Mouse (Mus musculus): Measurements from ENCODE around the gene Epha3. TPM values are rescaled to one million over a fixed set of nuclear protein-coding genes. Genes with fewer than 3 reads are reported as not detected.

The Epha3 gene
- polyA plus RNA-seq, 1 experiment from 2014 or later = 11.9 TPM

DNA sequence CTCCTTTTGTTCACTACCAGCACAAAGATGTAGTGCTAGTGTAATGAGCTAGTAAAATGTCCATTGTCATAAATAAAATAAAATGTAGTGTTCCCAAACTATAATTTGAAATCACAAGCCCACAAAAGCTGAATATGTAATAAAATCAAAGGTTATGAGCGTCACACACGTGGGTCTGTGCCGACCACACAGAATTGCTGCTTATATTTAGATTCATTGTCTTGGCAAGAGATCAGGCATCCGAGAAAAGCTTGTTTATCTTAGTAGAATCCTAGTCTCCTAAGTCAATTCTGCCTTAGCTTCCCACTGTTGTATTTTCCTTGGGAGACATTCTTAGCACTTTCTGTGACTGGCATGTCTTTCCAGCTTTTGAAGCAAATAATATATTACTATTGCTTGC lies 294.2 kb downstream of the Epha3 start:
- Histone ChIP-seq H3K4me3 (no peak overlapping the region), H3K9ac (no peak overlapping the region), H3K36me3 (no peaks in the 10 kb centered on the region), H3K27me3 (replicated peaks) (no peaks in the 10 kb centered on the region), H3K27ac (ENCODE audit: poor library complexity, severe bottlenecking) (no peak overlapping the region), H3K4me1 (replicated peaks) (no peaks in the 10 kb centered on the region), H3K9me3 (replicated peaks) (no peaks in the 10 kb centered on the region), H3K4me2 (no peak overlapping the region)
- ATAC-seq (ENCODE audit: insufficient number of reproducible peaks, low FRiP score) = no peak
- WGBS = 69% methylated on average over 4 of the region's 4 CpGs

DNA sequence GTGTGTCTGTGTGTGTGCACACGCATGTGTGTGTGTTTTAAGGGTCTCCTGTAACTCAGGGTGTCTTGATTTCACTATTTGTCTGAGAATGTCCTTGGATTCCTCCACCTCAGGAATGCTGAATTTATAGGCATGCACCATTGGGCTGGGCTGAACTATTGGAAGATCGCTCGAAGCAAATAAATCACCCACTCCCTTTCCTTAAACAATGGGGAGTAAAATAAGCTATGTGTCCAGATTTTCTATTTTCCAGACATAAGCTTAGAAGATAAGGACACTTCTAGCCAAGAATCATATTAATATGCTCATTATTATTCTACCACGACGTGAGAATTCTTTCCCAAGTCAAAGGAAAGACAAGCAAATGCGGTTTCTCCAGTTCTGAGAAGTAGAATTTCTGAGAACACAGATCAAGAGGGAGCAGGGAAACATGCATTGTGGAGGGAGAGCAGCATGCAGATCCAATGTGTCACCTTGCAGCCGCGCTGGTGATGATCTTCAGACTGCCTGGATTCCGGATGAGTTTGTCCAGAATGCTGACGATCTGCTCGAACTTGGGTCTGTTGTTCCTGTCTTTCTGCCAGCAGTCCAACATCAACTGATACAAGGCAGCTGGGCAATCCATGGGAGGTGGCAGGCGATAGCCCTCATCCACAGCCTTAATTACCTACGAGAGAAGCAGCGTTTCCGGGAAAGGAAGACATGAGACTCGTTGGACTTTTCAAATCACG lies 297.7 kb downstream of the Epha3 start:
- no peak overlapping the region for H3K9ac ChIP-seq
- no peaks in the 10 kb centered on the region for H3K4me1 ChIP-seq (replicated peaks)
- H3K36me3 ChIP-seq = no peaks in the 10 kb centered on the region
- ATAC-seq (ENCODE audit: insufficient number of reproducible peaks, low FRiP score) = no peak
- no peak overlapping the region for H3K4me3 ChIP-seq
- no peak overlapping the region for H3K4me2 ChIP-seq
- no peaks in the 10 kb centered on the region for H3K9me3 ChIP-seq (replicated peaks)
- H3K27ac ChIP-seq (ENCODE audit: poor library complexity, severe bottlenecking) = no peak overlapping the region
- 73% methylated on average over 17 of the region's 17 CpGs for WGBS
- H3K27me3 ChIP-seq (replicated peaks) = no peaks in the 10 kb centered on the region

- Histone ChIP-seq H3K9me3 (replicated peaks) (no peaks in the 10 kb centered on the region), H3K36me3 (no peaks in the 10 kb centered on the region), H3K4me1 (replicated peaks) (no peaks in the 10 kb centered on the region), H3K4me2 (no peak overlapping the region), H3K27ac (ENCODE audit: poor library complexity, severe bottlenecking) (no peak overlapping the region), H3K9ac (no peak overlapping the region), H3K27me3 (replicated peaks) (no peaks in the 10 kb centered on the region), H3K4me3 (no peak overlapping the region)
- ATAC-seq (ENCODE audit: insufficient number of reproducible peaks, low FRiP score) = no peak
- WGBS = 68% methylated on average over 6 of the region's 6 CpGs
These were observed 307.4 kb downstream of the Epha3 start for GRCm38 (mm10) chr16:63556410-63557146.

DNA sequence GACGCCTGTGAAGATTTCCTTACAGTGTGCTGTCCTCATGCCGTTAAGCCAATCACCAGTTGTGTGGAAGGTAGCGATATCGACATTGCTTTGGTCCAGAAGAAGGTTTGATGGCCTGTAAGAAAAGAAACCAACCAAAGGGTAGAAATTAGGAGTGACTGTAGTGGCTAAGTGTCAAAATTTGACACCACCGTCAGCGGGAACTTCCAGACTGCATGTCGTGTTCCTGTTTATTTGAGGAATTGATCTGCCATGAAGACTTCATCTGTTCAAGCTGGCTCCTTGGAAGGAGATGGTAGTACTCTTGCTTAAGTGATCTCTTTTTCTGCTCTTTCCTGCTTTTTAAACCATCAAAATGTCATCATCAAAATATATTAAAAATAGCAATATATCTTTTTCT lies 311.4 kb downstream of the Epha3 start:
- Histone ChIP-seq H3K4me3 (no peak overlapping the region), H3K27me3 (replicated peaks) (no peaks in the 10 kb centered on the region), H3K9ac (no peak overlapping the region), H3K9me3 (replicated peaks) (no peaks in the 10 kb centered on the region), H3K27ac (ENCODE audit: poor library complexity, severe bottlenecking) (no peak overlapping the region), H3K36me3 (no peaks in the 10 kb centered on the region), H3K4me2 (no peak overlapping the region), H3K4me1 (replicated peaks) (no peaks in the 10 kb centered on the region)
- WGBS = 87% methylated on average over 7 of the region's 7 CpGs
- no peak for ATAC-seq (ENCODE audit: insufficient number of reproducible peaks, low FRiP score)

GRCm38 (mm10) chr16:63539489-63539888 lies 324.5 kb downstream of the Epha3 start:
- Histone ChIP-seq H3K9ac (no peak overlapping the region), H3K36me3 (no peaks in the 10 kb centered on the region), H3K9me3 (replicated peaks) (no peaks in the 10 kb centered on the region), H3K27me3 (replicated peaks) (no peaks in the 10 kb centered on the region), H3K27ac (ENCODE audit: poor library complexity, severe bottlenecking) (no peak overlapping the region), H3K4me1 (replicated peaks) (no peaks in the 10 kb centered on the region), H3K4me2 (no peak overlapping the region), H3K4me3 (no peak overlapping the region)
- ATAC-seq (ENCODE audit: insufficient number of reproducible peaks, low FRiP score) = no peak

GRCm38 (mm10) chr16:63528821-63529220 lies 335.2 kb downstream of the Epha3 start:
- ATAC-seq (ENCODE audit: insufficient number of reproducible peaks, low FRiP score) = no peak
- Histone ChIP-seq H3K4me1 (replicated peaks) (no peaks in the 10 kb centered on the region), H3K4me2 (no peak overlapping the region), H3K9me3 (replicated peaks) (no peaks in the 10 kb centered on the region), H3K36me3 (no peaks in the 10 kb centered on the region), H3K4me3 (no peak overlapping the region), H3K27me3 (replicated peaks) (no peaks in the 10 kb centered on the region), H3K27ac (ENCODE audit: poor library complexity, severe bottlenecking) (no peak overlapping the region), H3K9ac (no peak overlapping the region)
- 46% methylated on average over 2 of the region's 2 CpGs for WGBS

DNA sequence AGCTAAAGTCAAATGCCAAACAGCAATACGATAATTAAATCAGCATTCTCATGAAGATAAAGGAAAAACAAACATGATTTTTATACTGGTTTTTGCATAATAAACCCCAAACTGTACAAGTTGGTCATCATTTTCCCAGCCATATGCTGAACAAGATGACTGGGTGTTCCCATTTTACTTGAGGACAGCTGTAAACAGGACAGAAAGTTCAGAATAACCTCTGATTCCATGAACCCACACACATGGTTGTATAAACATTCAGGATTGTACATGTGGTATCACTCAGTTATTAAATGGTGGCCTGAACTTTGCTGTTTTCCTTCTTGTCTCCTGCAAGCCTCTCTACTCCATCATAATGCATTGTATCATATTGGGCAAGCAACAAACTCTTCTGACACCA lies 346.3 kb downstream of the Epha3 start:
- H3K4me1 ChIP-seq (replicated peaks) = no peaks in the 10 kb centered on the region
- H3K27me3 ChIP-seq (replicated peaks) = no peaks in the 10 kb centered on the region
- WGBS = 85% methylated on average over 1 of the region's 1 CpGs
- no peak overlapping the region for H3K27ac ChIP-seq (ENCODE audit: poor library complexity, severe bottlenecking)
- H3K9me3 ChIP-seq (replicated peaks) = no peaks in the 10 kb centered on the region
- no peak overlapping the region for H3K4me2 ChIP-seq
- no peaks in the 10 kb centered on the region for H3K36me3 ChIP-seq
- H3K9ac ChIP-seq = no peak overlapping the region
- ATAC-seq (ENCODE audit: insufficient number of reproducible peaks, low FRiP score) = no peak
- no peak overlapping the region for H3K4me3 ChIP-seq

- H3K27ac ChIP-seq (ENCODE audit: poor library complexity, severe bottlenecking) = no peak overlapping the region
- H3K4me1 ChIP-seq (replicated peaks) = no peaks in the 10 kb centered on the region
- H3K9me3 ChIP-seq (replicated peaks) = no peaks in the 10 kb centered on the region
- no peak overlapping the region for H3K4me2 ChIP-seq
- H3K36me3 ChIP-seq = no peaks in the 10 kb centered on the region
- no peak overlapping the region for H3K4me3 ChIP-seq
- 54% methylated on average over 2 of the region's 2 CpGs for WGBS
- H3K9ac ChIP-seq = no peak overlapping the region
- ATAC-seq (ENCODE audit: insufficient number of reproducible peaks, low FRiP score) = no peak
- H3K27me3 ChIP-seq (replicated peaks) = no peaks in the 10 kb centered on the region
These were observed 353.9 kb downstream of the Epha3 start for GRCm38 (mm10) chr16:63510069-63510468.

DNA sequence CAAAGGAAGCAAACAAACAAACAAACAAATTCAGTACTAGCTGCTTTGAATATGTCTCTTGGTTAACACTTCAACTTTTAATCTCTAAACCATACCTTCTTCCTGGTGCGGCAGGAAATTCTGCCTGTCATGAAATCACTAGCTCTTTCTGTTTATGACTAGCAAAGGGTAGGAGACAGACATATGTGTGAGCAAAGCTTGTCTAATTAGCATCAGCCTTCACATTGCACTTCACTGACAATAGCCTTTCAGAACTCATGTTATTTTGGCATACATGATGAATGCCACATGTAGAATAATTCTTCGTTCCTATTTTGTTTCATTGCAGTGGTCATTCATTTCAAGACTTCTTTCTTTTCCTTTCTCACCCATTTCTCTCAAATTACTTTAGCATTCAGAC lies 357.5 kb downstream of the Epha3 start:
- Histone ChIP-seq H3K9ac (no peak overlapping the region), H3K27ac (ENCODE audit: poor library complexity, severe bottlenecking) (no peak overlapping the region), H3K4me3 (no peak overlapping the region), H3K4me1 (replicated peaks) (no peaks in the 10 kb centered on the region), H3K4me2 (no peak overlapping the region), H3K36me3 (no peaks in the 10 kb centered on the region), H3K9me3 (replicated peaks) (no peaks in the 10 kb centered on the region), H3K27me3 (replicated peaks) (no peaks in the 10 kb centered on the region)
- 82% methylated on average over 2 of the region's 2 CpGs for WGBS
- no peak for ATAC-seq (ENCODE audit: insufficient number of reproducible peaks, low FRiP score)

- no peak overlapping the region for H3K4me2 ChIP-seq
- no peaks in the 10 kb centered on the region for H3K36me3 ChIP-seq
- H3K4me1 ChIP-seq (replicated peaks) = no peaks in the 10 kb centered on the region
- WGBS = 78% methylated on average over 6 of the region's 6 CpGs
- no peaks in the 10 kb centered on the region for H3K9me3 ChIP-seq (replicated peaks)
- H3K27ac ChIP-seq (ENCODE audit: poor library complexity, severe bottlenecking) = no peak overlapping the region
- no peak for ATAC-seq (ENCODE audit: insufficient number of reproducible peaks, low FRiP score)
- no peak overlapping the region for H3K4me3 ChIP-seq
- H3K27me3 ChIP-seq (replicated peaks) = no peaks in the 10 kb centered on the region
- H3K9ac ChIP-seq = no peak overlapping the region
These were observed 362.5 kb downstream of the Epha3 start for GRCm38 (mm10) chr16:63501456-63501855.

DNA sequence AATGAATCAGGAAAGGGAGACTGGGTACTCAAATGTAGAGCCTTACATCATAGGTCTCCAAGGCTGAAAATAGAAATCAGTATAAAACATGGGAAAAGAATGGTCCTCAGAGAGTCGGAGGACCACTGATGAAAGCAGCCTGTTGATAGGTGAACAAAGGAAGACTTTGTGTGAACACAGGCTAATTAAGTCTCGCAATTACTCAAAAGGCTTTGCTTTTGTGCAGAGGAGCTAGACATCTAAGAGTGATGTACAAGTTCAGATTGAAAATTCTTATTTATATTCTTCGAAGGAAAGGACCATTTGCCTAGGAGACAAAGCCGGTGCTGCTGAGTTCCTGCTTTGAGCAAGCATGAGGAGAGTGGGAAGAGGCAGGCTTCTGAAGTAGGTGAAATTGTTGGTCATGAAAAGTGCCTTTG lies 363.0 kb downstream of the Epha3 start:
- WGBS = 77% methylated on average over 4 of the region's 4 CpGs
- H3K4me3 ChIP-seq = no peak overlapping the region
- ATAC-seq (ENCODE audit: insufficient number of reproducible peaks, low FRiP score) = no peak

More for the DNA sequence above, 363.0 kb downstream of the Epha3 start:
- Histone ChIP-seq H3K27ac (ENCODE audit: poor library complexity, severe bottlenecking) (no peak overlapping the region), H3K9ac (no peak overlapping the region), H3K27me3 (replicated peaks) (no peaks in the 10 kb centered on the region), H3K36me3 (no peaks in the 10 kb centered on the region), H3K4me2 (no peak overlapping the region), H3K9me3 (replicated peaks) (no peaks in the 10 kb centered on the region), H3K4me1 (replicated peaks) (no peaks in the 10 kb centered on the region)

Measured in heart, embryonic 12.5 days (tissue).